ENCODE assay signal across 12 mouse cellular contexts in genomic region chr13:63186642-63187041, GRCm38 (mm10).
DNase-seq lines count a peak whose midpoint lies in the region; ATAC-seq and TF ChIP-seq lines count a peak whose summit lies in the region.
"Had no signal": no experiment of that assay in that cellular context is flagged by ENCODE, and none has a peak within 500 bp of the region (broad histone marks: within the 10 kb centered on the region; RNA-seq: fewer than 3 reads in every experiment).

No protein-coding gene starts in this region.

- no peaks in the 10 kb centered on the region for H3K27me3 ChIP-seq in forebrain, embryonic 10.5 days (ENCODE audit: poor library complexity, severe bottlenecking)
- H3K27me3 ChIP-seq in forebrain, embryonic 14.5 days (replicated peaks; ENCODE audit: control insufficient read depth, insufficient read depth, low read length) = no peaks in the 10 kb centered on the region
- H3K27me3 ChIP-seq in kidney, adult 2 months (replicated peaks; ENCODE audit: control insufficient read depth, insufficient read depth, low read length) = no peaks in the 10 kb centered on the region
- no peaks in the 10 kb centered on the region for H3K27me3 ChIP-seq in embryonic facial prominence, embryonic 10.5 days (replicated peaks; ENCODE audit: low read depth, poor library complexity, severe bottlenecking)

- H3K4me1 ChIP-seq in forebrain, embryonic 10.5 days = peaks cover 33% of the 10 kb centered on the region
- peaks cover 6% of the 10 kb centered on the region for H3K4me1 ChIP-seq in forebrain, embryonic 14.5 days (ENCODE audit: control insufficient read depth, insufficient read depth, low read length)
- peaks cover 19% of the 10 kb centered on the region for H3K4me1 ChIP-seq in kidney, adult 2 months (ENCODE audit: control insufficient read depth, insufficient read depth, low read length)
- H3K4me1 ChIP-seq in embryonic facial prominence, embryonic 10.5 days = peaks cover 45% of the 10 kb centered on the region

- no peak for TF ChIP-seq POLR2A in kidney, adult 2 months (IDR thresholded peaks at IDR 0.05; ENCODE audit: low read depth, low read length)

- no peak overlapping the region for H3K4me3 ChIP-seq in forebrain, embryonic 10.5 days
- H3K4me3 ChIP-seq in forebrain, embryonic 14.5 days (ENCODE audit: low read depth, low read length) = no peak overlapping the region
- no peak overlapping the region for H3K4me3 ChIP-seq in kidney, adult 2 months (ENCODE audit: insufficient read depth, low read depth, low read length)
- H3K4me3 ChIP-seq in embryonic facial prominence, embryonic 10.5 days = no peak overlapping the region

- no peak for DNase-seq in forebrain, embryonic 10.5 days (ENCODE audit: extremely low spot score, low spot score)
- DNase-seq in forebrain, embryonic 14.5 days (ENCODE audit: low spot score) = no peak
- DNase-seq in kidney, adult 2 months = no peak
- no peak for DNase-seq in kidney, adult 11 months
- no peak for DNase-seq in embryonic facial prominence, embryonic 10.5 days (ENCODE audit: low spot score)
- no peak for DNase-seq in frontal cortex, postnatal 25 days (ENCODE audit: low spot score in 2 of 2)
- DNase-seq in urinary bladder, postnatal 36 days (ENCODE audit: low spot score in 2 of 2) = no peak
- DNase-seq: cerebellum, postnatal 14 days; liver; right cerebral cortex, postnatal 4 days; thymus, adult 2 months had no signal

- ATAC-seq in forebrain, embryonic 14.5 days = no peak
- ATAC-seq in megakaryocyte, adult 5-6 weeks (ENCODE audit: poor library complexity, severe bottlenecking) = peak; percentile 45; the same call in 1 of the 2 replicates

- no peak for TF ChIP-seq CTCF in kidney, adult 2 months (conservative IDR thresholded peaks at IDR 0.05; ENCODE audit: insufficient read depth, insufficient read length, low read depth, low read length)

- H3K27ac ChIP-seq in forebrain, embryonic 10.5 days = peak overlapping the region; percentile 75
- no peak overlapping the region for H3K27ac ChIP-seq in forebrain, embryonic 14.5 days (ENCODE audit: low read depth, low read length)
- H3K27ac ChIP-seq in kidney, adult 2 months (ENCODE audit: insufficient read depth, low read depth, low read length) = peak overlapping the region; percentile 88
- peak overlapping the region; percentile 86 for H3K27ac ChIP-seq in embryonic facial prominence, embryonic 10.5 days (replicated peaks)

- no peaks in the 10 kb centered on the region for H3K9me3 ChIP-seq in forebrain, embryonic 10.5 days
- H3K9me3 ChIP-seq in forebrain, embryonic 14.5 days (replicated peaks; ENCODE audit: control insufficient read depth, low read length) = no peaks in the 10 kb centered on the region
- no peaks in the 10 kb centered on the region for H3K9me3 ChIP-seq in embryonic facial prominence, embryonic 10.5 days

- no peak overlapping the region for H3K4me2 ChIP-seq in forebrain, embryonic 14.5 days (ENCODE audit: low read length)

- no peaks in the 10 kb centered on the region for H3K36me3 ChIP-seq in forebrain, embryonic 10.5 days (replicated peaks)
- H3K36me3 ChIP-seq in forebrain, embryonic 14.5 days (ENCODE audit: control insufficient read depth, insufficient read depth, low read length) = no peaks in the 10 kb centered on the region
- H3K36me3 ChIP-seq in kidney, adult 2 months (ENCODE audit: control insufficient read depth, insufficient read depth, low read length) = no peaks in the 10 kb centered on the region
- peaks cover 7% of the 10 kb centered on the region for H3K36me3 ChIP-seq in embryonic facial prominence, embryonic 10.5 days (replicated peaks)

- H3K9ac ChIP-seq in forebrain, embryonic 14.5 days (ENCODE audit: low read length) = no peak overlapping the region

- WGBS in forebrain, embryonic 10.5 days = 78% methylated on average over 1 of the region's 1 CpGs
- 100% methylated on average over 1 of the region's 1 CpGs for WGBS in forebrain, embryonic 14.5 days
- 69% methylated on average over 1 of the region's 1 CpGs for WGBS in kidney, adult 2 months
- 65% methylated on average over 1 of the region's 1 CpGs for WGBS in embryonic facial prominence, embryonic 10.5 days
